Mouse (Mus musculus): Measurements from ENCODE around the gene Hoxa11.

GRCm38 (mm10) chr6:52234428-52235140 lies 11.0 kb downstream of the Hoxa11 start:
- TF ChIP-seq CTCF (IDR thresholded peaks at IDR 0.05; ENCODE audit: extremely low read depth, insufficient read length, insufficient replicate concordance, low read depth, low read length), result no peak
- TF ChIP-seq POLR2A (IDR thresholded peaks at IDR 0.05; ENCODE audit: low read depth, low read length), result no peak
